Mouse (Mus musculus): ENCODE measurements around the gene Filip1l. TPM values are rescaled to one million over a fixed set of nuclear protein-coding genes. Genes with fewer than 3 reads are reported as not detected.
A peak's percentile ranks its signal among the peaks of the same experiment; 100 is the strongest.

The Filip1l gene
- polyA plus RNA-seq, 1 experiment from 2014 or later: 3.3 TPM

DNA sequence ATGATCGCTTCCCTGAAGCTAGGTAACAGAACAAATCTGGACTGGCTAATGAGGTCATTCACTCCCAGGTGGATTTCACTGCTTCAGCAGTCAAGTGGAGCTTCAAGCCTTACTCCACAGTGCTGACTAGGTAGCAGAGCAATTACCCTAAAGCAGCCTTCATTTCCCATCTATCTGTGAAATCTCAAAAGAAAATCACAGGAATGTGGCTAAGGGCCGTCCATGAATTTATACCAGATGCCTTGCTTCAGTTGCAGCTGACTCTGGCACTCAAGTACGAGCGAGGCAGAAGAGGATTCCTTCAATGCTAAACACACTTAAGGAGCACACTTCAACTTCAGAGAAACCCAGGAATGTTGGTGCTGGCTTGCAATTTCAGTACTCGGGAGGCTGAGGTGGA is 50.9 kb downstream of the Filip1l start:
- H3K4me3 ChIP-seq: no peak overlapping the region
- no peak overlapping the region for H3K4me2 ChIP-seq
- ATAC-seq (ENCODE audit: low FRiP score): no peak
- no peak overlapping the region for H3K27ac ChIP-seq
- H3K9ac ChIP-seq: no peak overlapping the region
- WGBS: 84% methylated on average over 5 of the region's 5 CpGs
- no peaks in the 10 kb centered on the region for H3K9me3 ChIP-seq
- no peaks in the 10 kb centered on the region for H3K36me3 ChIP-seq
- no peaks in the 10 kb centered on the region for H3K27me3 ChIP-seq
- no peaks in the 10 kb centered on the region for H3K4me1 ChIP-seq (replicated peaks)

DNA sequence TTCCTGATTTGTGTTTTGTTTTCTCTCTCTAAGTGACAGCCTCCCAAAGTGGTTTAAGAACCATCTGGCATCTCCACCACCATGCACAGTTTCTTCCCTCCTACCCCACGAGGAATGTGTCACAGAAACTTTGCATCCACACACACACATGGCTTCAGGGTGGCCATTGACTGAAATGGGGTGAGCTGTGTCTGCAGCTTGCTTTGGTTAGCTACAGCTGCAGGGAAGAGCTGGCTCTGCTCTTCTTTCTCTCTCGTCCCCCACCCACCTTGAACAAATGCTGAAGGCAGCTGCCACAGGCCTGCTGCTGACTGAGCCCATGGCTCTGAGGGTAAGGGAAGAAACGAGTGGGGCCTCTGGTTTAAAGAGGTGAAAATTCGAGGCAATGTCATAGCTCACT is 59.9 kb downstream of the Filip1l start:
- Histone ChIP-seq H3K4me1 (replicated peaks) (no peaks in the 10 kb centered on the region), H3K4me2 (no peak overlapping the region), H3K9me3 (no peaks in the 10 kb centered on the region), H3K27ac (no peak overlapping the region), H3K9ac (no peak overlapping the region), H3K4me3 (no peak overlapping the region), H3K36me3 (no peaks in the 10 kb centered on the region), H3K27me3 (no peaks in the 10 kb centered on the region)
- 65% methylated on average over 4 of the region's 4 CpGs for WGBS
- no peak for ATAC-seq (ENCODE audit: low FRiP score)

DNA sequence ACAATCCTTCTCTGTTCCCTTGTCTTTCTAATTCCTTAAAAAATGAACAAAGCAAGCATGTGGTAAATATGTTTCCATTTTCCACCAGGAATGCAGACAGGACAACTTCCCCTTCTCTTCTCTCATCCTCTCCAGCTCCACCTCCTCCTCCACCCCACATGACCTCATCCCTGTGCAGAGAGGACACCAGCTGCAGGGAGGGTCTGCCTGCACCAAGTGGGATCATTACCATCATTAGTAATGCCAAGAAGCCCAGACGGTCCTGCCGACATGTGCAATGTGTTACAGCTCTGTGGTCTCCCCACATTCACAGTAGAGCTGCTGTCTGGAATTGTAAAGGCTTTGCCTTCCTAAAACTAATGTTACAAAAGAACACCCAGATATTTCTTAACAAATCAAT is 63.2 kb downstream of the Filip1l start:
- Histone ChIP-seq H3K4me3 (no peak overlapping the region), H3K27me3 (no peaks in the 10 kb centered on the region), H3K9ac (no peak overlapping the region), H3K4me2 (no peak overlapping the region), H3K4me1 (replicated peaks) (no peaks in the 10 kb centered on the region), H3K36me3 (no peaks in the 10 kb centered on the region), H3K27ac (no peak overlapping the region), H3K9me3 (no peaks in the 10 kb centered on the region)
- WGBS: 41% methylated on average over 2 of the region's 2 CpGs
- ATAC-seq (ENCODE audit: low FRiP score): no peak

DNA sequence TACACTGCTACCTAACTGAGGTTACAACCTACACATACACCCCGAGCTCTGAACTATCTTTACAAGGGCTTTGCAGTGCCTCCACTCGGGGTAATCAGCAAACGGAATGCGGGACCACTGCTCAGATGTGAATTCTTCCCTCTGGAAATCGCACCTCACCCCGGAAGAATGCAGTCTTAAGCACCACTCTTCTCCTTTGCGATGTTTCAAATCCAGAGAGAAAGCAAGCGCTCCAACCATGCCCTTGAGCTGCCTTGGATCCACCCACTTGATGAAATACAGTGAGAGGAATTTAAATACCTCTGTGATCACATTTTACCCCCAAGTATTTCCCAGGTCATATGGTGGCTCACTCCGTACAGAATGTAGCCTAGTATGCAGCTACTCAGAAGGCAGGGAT is 64.1 kb downstream of the Filip1l start:
- no peaks in the 10 kb centered on the region for H3K9me3 ChIP-seq
- no peak overlapping the region for H3K9ac ChIP-seq
- H3K4me2 ChIP-seq: no peak overlapping the region
- 89% methylated on average over 9 of the region's 9 CpGs for WGBS
- no peak overlapping the region for H3K4me3 ChIP-seq
- no peaks in the 10 kb centered on the region for H3K36me3 ChIP-seq
- H3K27me3 ChIP-seq: no peaks in the 10 kb centered on the region
- no peak overlapping the region for H3K27ac ChIP-seq
- ATAC-seq (ENCODE audit: low FRiP score): no peak
- H3K4me1 ChIP-seq (replicated peaks): peaks cover 4% of the 10 kb centered on the region; the same call in 1 of the 2 replicates

DNA sequence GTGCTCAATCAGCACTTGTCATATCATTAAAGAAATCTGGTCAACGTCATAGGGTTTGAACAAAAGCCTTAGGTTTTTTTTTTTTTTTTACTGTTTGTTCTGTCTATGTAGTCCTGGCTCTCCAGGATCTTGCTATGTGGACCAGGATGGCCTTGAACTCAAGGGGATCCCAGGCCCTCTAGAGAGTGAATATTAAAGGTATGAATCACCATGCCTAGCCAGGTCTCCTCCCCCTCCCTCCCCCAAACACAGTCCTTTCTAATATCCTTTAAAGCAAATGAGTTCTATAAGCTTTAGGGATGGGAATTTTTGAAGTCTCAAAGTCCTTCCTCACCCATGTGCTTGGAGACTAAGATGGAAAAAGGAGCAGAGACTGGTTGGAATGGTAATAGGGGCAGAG is 65.1 kb downstream of the Filip1l start:
- WGBS: 85% methylated on average over 1 of the region's 1 CpGs
- Histone ChIP-seq H3K4me3 (no peak overlapping the region), H3K9ac (no peak overlapping the region), H3K4me2 (no peak overlapping the region), H3K4me1 (replicated peaks) (peaks cover 5% of the 10 kb centered on the region; the same call in 1 of the 2 replicates), H3K9me3 (no peaks in the 10 kb centered on the region), H3K36me3 (no peaks in the 10 kb centered on the region), H3K27me3 (no peaks in the 10 kb centered on the region), H3K27ac (no peak overlapping the region)
- ATAC-seq (ENCODE audit: low FRiP score): no peak

DNA sequence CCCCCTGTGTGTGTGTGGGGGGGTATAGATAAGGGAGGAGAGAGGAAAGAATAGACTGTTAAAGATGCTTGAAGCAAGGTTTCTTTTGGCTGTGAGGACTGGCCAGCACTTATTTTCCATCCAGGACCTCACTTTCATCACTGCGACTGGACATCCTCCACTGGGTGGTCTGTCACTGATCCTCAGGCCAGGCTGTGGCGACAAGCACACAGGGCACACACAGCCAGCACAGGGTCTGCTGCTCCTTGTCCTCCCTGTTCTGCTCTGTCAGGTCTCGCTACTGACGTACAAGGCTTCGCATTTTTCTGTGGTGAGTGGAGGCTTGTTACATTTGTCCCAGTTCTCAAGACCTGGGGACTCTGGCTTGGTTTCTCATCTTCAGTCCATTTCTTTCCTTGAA is 66.4 kb downstream of the Filip1l start:
- ATAC-seq (ENCODE audit: low FRiP score): no peak
- Histone ChIP-seq H3K9me3 (no peaks in the 10 kb centered on the region), H3K4me1 (replicated peaks) (peaks cover 9% of the 10 kb centered on the region; the same call in 1 of the 2 replicates), H3K36me3 (no peaks in the 10 kb centered on the region), H3K4me3 (no peak overlapping the region), H3K4me2 (no peak overlapping the region), H3K27ac (no peak overlapping the region), H3K27me3 (no peaks in the 10 kb centered on the region), H3K9ac (no peak overlapping the region)
- 71% methylated on average over 5 of the region's 5 CpGs for WGBS

DNA sequence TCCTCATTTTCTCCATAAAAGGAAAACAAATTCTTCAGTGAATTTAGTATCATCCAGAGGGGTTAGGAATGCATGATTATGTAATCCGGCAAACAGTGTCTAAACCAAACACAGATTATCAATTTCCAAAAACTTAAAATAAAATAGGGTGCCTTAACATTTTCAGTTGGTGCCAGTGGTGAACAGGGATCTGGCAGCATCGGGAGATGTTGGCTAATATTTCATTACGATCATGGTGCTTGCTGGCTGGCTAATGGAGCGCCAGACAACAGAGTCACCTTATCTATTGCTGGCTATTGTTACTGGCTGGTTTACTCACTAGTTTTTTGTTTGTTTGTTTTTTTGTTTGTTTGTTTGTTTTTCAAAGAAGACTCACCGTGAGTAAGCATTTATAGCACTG is 67.0 kb downstream of the Filip1l start:
- Histone ChIP-seq H3K9ac (no peak overlapping the region), H3K4me2 (no peak overlapping the region), H3K4me3 (no peak overlapping the region), H3K27ac (no peak overlapping the region), H3K36me3 (no peaks in the 10 kb centered on the region), H3K27me3 (no peaks in the 10 kb centered on the region), H3K4me1 (replicated peaks) (peaks cover 9% of the 10 kb centered on the region; the same call in 1 of the 2 replicates), H3K9me3 (no peaks in the 10 kb centered on the region)
- WGBS: 92% methylated on average over 5 of the region's 5 CpGs
- ATAC-seq (ENCODE audit: low FRiP score): no peak

DNA sequence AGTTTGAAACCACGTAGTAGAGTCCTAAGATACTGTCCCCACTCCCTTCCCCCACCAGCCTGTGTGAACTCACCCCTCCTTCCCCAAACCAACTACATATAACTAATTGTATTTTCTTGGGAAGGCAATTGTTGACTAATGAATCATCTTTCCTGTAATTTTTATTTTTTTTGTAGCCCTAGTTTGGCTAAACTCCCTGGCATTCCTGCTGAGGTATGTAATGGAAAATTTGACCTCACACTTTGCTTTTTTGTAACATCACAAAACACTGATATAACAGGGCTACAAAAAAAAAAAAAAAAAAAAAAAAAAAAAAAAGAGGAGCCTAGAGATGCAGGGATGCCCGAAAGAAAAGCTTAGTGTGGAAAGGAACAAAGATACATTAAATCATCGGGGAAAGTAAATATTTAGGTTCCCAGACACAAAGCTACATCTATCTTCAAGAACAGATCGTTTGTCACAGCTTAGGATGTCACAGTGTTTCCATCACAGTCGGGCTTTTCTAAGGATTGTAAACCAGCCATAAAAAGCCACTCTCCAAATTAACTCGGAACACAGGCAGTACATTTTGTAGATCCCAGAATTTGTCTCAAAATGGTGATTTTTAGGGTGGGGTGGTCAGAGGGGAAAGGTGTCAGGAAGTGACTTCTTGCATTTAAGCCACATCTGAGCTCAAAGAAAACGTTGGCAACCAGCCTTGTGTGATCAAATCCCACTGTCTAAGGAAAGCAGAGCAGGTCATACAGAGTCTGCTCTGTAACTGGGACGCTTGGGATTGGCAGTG is 68.1 kb downstream of the Filip1l start:
- no peaks in the 10 kb centered on the region for H3K27me3 ChIP-seq
- H3K27ac ChIP-seq: no peak overlapping the region
- no peak overlapping the region for H3K9ac ChIP-seq
- peaks cover 17% of the 10 kb centered on the region for H3K4me1 ChIP-seq (replicated peaks)
- H3K4me3 ChIP-seq: no peak overlapping the region
- no peaks in the 10 kb centered on the region for H3K36me3 ChIP-seq
- 55% methylated on average over 8 of the region's 8 CpGs for WGBS
- no peak overlapping the region for H3K4me2 ChIP-seq
- H3K9me3 ChIP-seq: no peaks in the 10 kb centered on the region
- no peak for ATAC-seq (ENCODE audit: low FRiP score)

DNA sequence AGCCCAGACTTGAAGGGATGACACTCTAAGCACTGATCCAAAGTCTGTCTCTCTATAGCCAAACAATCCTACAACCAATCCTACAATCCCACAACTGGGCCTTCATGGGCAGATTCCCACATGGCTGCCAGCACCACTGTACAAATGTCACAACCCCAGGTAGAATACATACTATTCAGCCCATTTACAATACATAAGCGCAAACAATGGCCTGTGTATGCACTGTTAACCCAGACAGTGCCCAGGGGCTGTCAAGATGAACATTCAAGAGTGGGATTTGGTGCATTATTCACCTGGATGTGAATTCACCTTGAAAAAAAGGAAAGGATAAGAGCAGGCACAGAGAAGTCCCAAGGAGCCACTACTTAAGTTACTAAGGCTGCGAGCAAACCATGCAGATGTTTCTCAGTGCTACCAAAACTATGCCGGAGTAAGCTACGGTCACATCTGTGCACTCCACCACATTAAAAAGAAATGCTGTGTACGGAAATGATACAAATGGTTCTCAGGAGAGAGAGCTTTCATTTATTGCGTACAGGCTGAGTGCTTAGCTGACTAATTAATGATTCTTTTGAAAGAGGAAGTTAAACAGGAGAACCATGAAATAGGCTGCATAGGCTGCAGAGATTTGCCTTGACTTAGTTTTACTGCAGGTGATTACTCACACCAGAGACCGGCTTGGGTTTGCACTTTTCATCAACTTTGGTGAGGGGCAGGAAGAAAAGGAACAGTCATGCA is 69.0 kb downstream of the Filip1l start:
- no peaks in the 10 kb centered on the region for H3K36me3 ChIP-seq
- 76% methylated on average over 7 of the region's 7 CpGs for WGBS
- no peak overlapping the region for H3K27ac ChIP-seq
- no peaks in the 10 kb centered on the region for H3K27me3 ChIP-seq
- ATAC-seq (ENCODE audit: low FRiP score): no peak
- no peak overlapping the region for H3K4me2 ChIP-seq
- H3K9ac ChIP-seq: no peak overlapping the region
- peaks cover 17% of the 10 kb centered on the region for H3K4me1 ChIP-seq (replicated peaks)
- H3K9me3 ChIP-seq: no peaks in the 10 kb centered on the region
- no peak overlapping the region for H3K4me3 ChIP-seq

DNA sequence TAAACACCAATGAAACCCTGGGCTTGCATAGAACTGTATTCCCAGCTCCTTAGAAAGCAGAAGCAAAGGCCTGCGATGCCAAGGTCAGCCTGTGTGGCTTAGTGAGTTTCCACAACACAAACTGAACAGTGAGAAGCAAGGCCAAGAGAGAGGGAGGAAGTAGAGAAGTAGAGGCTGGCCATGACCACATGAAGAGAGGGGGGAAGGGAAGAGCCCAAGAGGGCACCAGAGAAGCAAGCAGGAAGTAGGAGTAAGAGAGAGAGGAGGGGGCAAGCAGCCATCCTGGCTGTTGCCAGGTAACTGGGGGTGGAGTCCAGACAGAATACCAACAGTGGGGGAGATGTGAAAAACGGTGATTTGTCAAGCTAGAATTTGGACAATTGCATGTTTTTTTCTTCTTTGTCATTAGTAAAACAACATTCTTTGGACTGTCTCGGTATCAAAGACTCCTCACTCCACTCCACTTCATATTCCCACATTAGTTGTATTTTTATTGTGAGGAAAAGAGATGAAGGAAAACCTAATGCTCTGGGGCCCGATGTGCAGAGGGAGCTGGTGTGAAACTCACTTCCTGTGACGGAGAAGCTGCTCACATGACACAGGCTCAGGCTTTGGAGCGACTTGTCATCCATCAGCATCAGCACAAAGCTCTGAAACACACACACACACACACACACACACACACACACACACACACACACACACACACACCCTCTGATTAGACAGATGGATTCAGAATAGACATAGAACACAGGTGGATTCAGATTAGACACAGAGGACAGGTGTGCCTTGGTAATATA is 70.3 kb downstream of the Filip1l start:
- 44% methylated on average over 6 of the region's 6 CpGs for WGBS
- H3K4me3 ChIP-seq: no peak overlapping the region
- ATAC-seq (ENCODE audit: low FRiP score): no peak

DNA sequence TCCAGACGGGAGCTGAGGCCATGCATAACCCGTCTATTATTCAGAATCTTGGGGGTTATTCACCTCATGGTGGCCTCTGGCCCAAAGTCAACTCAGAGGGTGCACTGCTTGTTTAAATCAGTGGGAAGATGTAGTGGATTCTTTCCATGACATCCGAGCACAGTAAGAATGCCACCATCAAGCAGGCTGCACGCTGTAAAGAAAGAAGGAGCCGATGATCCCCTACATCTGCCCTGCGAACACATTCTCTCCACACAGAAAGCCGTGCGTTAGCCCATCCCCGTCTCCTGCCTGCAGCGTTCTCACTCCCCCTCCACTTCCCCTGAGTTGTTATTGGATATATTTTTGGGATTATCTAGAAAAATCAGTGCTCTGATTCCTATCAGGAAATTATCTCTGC is 73.8 kb downstream of the Filip1l start:
- Histone ChIP-seq H3K4me1 (replicated peaks) (peaks cover 16% of the 10 kb centered on the region), H3K27ac (peak overlapping the region; percentile 18; the same call in 1 of the 2 replicates), H3K27me3 (no peaks in the 10 kb centered on the region), H3K4me3 (no peak overlapping the region), H3K36me3 (no peaks in the 10 kb centered on the region), H3K4me2 (no peak overlapping the region), H3K9ac (no peak overlapping the region), H3K9me3 (no peaks in the 10 kb centered on the region)
- 71% methylated on average over 10 of the region's 10 CpGs for WGBS
- ATAC-seq (ENCODE audit: low FRiP score): no peak

More for the DNA sequence above, 70.3 kb downstream of the Filip1l start:
- Histone ChIP-seq H3K27ac (no peak overlapping the region), H3K4me1 (replicated peaks) (peaks cover 17% of the 10 kb centered on the region), H3K9me3 (no peaks in the 10 kb centered on the region), H3K9ac (no peak overlapping the region), H3K36me3 (no peaks in the 10 kb centered on the region), H3K27me3 (no peaks in the 10 kb centered on the region), H3K4me2 (no peak overlapping the region)

DNA sequence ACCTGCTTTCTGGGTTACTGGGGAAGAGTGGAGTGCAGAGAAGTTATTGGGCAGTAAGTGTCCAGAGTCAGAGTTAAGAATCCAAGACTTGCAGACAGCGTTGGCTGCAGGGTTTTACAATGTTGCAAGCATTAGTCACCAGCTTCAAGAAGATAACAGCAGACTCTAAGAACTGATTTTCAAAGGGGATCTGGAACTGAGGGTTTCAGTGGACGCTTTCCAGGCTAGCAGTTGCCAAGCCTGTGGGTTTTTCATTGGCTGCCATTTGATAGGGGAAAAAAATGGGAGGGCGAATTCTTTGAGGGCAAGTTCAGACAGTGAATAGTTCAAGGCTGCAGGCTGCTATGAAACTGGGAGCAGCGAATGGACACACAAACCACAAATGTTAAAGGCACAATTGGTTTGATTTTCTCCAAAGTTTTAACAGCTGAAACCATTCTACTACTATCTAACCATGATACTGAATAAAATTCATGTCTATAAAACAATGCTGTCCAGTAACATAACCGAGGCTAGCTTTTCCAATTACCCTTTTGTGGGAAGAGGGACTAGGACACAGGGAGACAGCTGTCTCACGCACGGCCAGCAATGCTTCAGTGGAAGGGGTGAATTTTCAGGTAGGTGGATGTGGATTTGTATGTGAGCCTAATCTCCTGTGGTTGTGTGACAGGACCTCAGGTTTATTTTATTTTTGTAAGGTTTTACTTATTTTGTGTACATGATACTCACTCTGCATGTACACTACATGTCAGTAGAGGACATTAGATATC is 74.8 kb downstream of the Filip1l start:
- H3K9me3 ChIP-seq: no peaks in the 10 kb centered on the region
- H3K27ac ChIP-seq: no peak overlapping the region
- no peak overlapping the region for H3K4me3 ChIP-seq
- H3K9ac ChIP-seq: no peak overlapping the region
- WGBS: 90% methylated on average over 7 of the region's 7 CpGs
- peaks cover 13% of the 10 kb centered on the region for H3K4me1 ChIP-seq (replicated peaks)
- H3K4me2 ChIP-seq: no peak overlapping the region
- H3K36me3 ChIP-seq: no peaks in the 10 kb centered on the region
- no peak for ATAC-seq (ENCODE audit: low FRiP score)
- H3K27me3 ChIP-seq: no peaks in the 10 kb centered on the region
